Mouse (Mus musculus) gonadal fat pad, adult 2 months (tissue): ENCODE data around the gene Sh3glb1. TPM values are rescaled to one million over a fixed set of nuclear protein-coding genes. Genes with fewer than 3 reads are reported as not detected.

Source experiments
- DNase-seq: peaks from one replicate; pipeline ENCODE4 v3.0.0-alpha.2; 2012; ENCODE audit warnings: low read depth
- polyA plus RNA-seq: library from polyadenylated mRNA; depleted of rRNA; stranded (reverse); fragments of >200 nt; gene quantifications from 2 replicates; pipeline ENCODE4 v1.2.3, GENCODE M21; 2012

Gene Sh3glb1
- polyA plus RNA-seq, 1 experiment = 39.5 TPM

DNA sequence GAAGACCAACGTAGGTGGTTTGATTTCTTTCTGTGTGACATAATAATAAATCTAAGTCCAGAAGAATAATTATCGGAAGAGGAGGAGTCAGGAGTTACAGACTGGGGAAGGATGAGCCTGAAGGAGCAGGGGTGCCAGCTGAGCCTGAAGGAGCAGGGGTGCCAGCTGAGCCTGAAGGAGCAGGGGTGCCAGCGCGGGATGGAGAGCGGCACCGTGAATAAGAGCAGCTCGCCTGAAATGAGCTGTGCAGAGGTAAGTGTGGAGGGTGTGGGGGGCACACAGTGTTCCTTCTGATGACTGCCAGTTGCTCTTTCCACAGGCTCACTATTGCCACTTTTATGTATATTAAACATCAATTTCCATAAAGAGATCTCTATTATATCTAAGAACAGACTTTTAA lies 5.1 kb downstream of the Sh3glb1 start:
- DNase-seq = no peak

GRCm38 (mm10) chr3:144714606-144715005 lies 5.5 kb downstream of the Sh3glb1 start:
- DNase-seq = no peak

- no peak for DNase-seq
Measured at GRCm38 (mm10) chr3:144714126-144714525, 6.0 kb downstream of the Sh3glb1 start.

DNA sequence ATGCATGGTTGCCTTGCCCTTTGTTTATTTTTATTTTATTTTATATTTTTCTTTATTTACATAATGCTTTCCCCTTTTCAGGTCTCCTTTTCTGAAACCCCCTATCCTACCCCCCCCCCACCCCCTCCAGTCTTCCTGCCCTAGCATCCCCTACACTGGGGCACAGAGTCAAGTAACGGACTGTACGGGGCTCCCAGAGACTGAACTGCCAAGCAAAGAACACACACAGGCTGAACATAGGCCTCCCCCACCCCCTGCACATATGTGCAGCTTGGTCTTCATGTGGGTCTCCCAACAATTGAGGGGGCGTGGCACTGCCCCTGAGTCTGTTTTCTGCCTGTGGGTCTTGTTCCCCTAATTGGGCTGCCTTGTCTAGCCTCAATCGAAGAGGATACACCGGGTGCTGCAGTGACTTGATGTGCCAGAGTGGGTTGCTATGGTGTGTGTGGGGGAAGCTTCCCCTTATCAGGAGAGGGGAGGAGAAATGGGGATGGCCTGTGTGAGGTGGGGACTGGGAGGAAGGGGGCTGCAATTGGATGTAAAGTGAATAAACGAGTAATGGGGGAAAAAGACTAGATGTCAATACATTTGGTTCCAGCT lies 8.4 kb downstream of the Sh3glb1 start:
- DNase-seq = no peak

DNA sequence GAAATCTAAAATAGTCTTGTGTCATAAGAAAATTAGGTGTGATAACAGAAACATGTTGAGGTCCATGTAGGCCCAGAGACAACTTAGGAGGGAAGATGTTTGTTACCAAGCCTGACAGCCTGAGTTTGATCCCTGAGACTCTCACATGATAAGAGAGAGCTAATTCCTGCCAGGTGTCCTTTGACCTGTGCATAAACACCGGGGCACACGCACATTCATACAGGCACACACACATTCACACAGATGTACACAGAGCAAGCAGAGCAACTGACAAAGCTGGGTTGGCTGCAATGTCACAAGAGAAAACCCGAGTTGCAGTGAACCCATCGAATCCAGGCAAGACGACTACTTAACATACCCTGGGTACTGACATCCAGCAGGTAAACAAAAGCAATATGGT lies 11.5 kb downstream of the Sh3glb1 start:
- no peak for DNase-seq

DNA sequence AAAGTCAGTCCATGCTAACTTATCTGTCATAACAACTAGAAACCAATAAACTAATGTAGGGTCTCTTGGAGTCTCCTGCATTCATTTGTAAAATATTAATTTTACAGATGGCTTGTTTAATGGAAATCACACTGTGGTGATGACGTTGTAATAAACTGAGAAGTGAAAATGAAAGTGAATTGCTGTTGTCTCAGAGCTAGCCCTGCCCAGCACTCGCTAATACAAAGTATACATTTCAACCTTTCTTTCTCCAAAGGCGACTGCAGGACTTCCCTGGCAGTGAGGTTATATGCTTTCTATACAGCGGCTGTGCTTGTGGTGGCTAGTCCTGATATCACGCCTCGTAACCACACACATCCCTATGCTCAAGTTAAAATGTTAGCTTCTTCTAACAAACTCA lies 16.2 kb downstream of the Sh3glb1 start:
- no peak for DNase-seq

DNA sequence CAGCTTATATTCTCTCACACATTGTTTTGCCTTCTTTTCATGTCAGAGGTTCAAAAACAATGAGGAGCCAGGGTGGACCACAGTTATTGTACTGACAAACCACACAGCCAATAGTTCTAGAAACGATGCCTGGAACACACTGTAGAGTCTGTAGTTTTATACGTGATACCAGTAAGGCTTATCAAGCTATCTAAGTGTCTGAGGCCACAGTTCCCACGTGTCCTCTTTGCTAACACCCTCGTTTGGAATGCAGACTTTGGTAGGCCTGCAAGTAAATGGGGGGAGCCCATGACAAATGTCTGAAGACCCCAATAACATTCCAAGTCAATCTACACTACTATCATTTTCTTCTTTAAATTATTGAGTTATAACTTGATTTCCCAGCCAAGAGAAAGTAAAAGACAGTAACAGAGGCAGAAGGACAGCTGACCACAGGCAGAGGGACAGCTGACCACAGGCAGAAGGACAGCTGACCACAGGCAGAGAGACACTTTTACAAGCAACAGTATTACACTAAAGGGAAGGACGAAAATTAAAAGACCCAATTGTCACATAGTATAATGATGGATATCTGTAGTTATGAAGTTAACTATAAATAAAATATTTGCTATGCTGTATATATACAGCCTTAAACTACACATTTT lies 21.2 kb downstream of the Sh3glb1 start:
- DNase-seq = no peak

GRCm38 (mm10) chr3:144697942-144698341 lies 22.2 kb downstream of the Sh3glb1 start:
- DNase-seq = no peak

GRCm38 (mm10) chr3:144697154-144697553 lies 23.0 kb downstream of the Sh3glb1 start:
- DNase-seq = no peak

GRCm38 (mm10) chr3:144694941-144695340 lies 25.2 kb downstream of the Sh3glb1 start:
- DNase-seq = no peak

DNA sequence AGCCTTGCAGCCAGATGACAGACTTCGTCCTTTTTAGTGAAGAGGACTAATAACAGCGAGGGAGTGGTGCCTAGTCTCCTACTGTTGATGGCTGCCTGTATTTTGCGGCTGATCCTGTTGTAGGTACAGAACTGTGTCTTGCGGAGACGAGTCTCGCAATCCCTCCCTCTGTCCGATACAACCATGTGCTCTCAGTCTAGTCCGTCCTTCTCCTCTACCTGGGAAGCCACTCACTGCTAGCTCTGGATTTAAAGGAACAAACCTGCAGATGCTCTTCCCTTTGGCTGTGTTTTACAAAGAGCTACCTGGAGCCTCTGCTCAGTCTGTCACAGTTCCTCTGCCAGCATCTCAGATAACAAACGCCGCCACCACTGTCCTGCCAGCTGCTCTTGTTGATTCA lies 26.1 kb downstream of the Sh3glb1 start:
- DNase-seq = no peak

DNA sequence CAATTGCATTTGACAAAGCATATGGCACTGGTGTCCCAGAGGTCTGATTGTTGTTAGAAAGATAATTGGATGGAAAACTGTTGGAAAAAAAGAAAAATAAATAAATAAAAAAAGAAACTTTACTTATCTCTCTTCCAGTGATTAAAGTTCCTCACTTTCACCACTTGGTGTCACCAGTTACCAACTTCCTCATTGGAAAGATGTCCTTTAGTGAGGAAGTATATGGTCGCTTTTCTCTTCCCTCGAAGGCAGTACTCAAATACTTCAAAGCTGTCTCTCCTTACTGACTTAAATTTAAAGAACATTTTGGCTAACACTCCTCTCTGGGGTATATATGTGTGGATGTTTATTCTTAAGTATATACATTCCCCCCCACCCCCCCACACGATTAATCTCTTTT lies 28.1 kb downstream of the Sh3glb1 start:
- DNase-seq = no peak

GRCm38 (mm10) chr3:144689236-144689635 lies 30.9 kb downstream of the Sh3glb1 start:
- no peak for DNase-seq

GRCm38 (mm10) chr3:144688284-144688683 lies 31.9 kb downstream of the Sh3glb1 start:
- DNase-seq = no peak

DNA sequence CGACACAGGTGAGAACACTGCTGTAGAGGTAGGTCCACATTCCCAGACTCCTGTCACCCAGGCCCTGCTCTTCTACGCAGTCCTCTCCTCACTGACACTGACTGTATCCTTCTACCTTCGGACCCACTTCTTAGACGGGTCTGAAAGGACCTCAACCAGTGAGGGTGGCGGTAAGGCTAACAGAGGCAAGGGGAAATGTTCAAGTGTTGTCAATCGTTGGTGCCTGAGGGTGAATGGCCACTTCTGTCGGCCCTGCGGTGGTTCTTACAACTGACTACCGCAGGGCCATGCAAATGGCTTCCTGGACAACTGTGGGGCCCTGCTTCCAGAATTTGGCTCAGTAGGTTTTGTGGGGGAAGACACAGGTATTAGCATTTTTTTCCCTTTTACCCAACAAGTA lies 32.5 kb downstream of the Sh3glb1 start:
- no peak for DNase-seq

- DNase-seq = no peak
Measured at GRCm38 (mm10) chr3:144686146-144686545, 34.0 kb downstream of the Sh3glb1 start.

DNA sequence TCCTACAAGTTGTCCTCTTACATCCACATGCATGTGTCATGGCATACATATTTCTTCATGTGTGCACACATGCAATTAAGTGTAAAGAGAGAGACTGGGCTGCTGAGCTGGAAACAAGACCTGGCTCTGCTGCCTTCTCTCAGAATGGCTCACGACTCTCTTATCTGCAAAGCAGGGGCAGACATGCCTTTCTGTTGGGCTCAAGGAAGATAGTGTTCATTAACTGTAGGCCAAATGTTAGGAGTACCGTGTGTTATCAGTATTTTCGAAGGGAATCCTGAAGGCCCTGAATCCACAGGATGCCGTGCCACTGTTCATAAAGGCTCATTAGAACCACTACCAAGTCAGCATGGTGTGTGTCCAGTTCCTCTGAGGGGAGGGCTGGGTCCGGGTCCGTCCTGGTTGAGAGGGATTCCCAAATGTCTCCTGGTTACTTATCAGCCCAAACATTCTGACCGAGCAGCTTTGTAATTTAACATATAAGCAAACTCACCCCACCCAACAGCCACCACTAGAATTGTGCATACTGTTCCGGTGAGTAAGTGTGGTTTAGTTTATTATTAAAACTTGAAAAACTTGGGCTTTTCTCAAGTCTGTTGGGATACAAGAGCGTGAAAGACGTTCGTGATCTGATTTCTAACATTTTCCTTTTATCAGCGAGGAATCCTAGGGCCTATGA lies 36.9 kb downstream of the Sh3glb1 start:
- no peak for DNase-seq

GRCm38 (mm10) chr3:144681542-144681941 lies 38.6 kb downstream of the Sh3glb1 start:
- no peak for DNase-seq

DNA sequence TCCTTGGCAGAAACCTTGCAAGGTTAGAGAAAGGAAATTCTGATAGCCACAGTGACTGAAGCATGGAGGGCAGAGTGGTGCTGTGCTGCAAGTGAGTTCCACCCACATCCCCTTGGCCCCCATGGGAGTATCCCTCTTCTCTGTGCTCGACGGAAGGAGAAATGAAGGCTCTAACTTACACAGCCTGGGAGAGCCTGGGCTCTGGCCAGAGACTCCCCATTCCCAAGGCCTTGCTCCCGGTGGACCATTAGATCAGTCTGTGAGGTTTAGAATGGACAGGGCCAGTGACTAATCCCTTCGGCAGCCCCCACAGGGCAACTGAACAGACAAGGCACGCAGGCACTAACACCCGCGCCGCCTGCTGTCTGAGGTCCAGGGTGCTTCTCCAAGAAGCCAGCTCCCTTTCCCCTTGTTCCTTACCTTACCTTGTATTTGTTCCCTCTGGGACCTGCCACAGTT lies 40.4 kb downstream of the Sh3glb1 start:
- no peak for DNase-seq

DNA sequence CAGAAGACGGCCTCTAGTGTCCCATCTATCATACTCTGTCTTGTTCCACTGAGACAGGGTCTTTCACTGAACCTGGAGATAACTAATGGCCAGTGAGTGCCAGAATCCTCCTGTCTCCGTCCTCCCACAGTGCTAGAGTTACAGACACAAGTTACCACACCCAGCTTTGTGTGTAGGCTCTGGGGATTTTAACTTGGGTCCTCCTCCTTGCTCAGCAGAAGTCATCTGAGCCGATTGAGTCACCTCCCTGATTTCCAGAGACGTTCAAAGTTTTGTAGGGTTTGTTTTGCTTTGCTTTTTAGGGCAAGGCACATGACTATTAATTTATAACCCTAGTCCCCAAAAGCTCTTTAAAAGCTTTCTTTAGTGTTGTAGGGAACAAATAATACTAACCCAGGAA lies 41.0 kb downstream of the Sh3glb1 start:
- DNase-seq = no peak

- DNase-seq = no peak
Measured at GRCm38 (mm10) chr3:144677751-144678150, 42.4 kb downstream of the Sh3glb1 start.

- no peak for DNase-seq
Measured at GRCm38 (mm10) chr3:144676249-144676648, 43.9 kb downstream of the Sh3glb1 start.

DNA sequence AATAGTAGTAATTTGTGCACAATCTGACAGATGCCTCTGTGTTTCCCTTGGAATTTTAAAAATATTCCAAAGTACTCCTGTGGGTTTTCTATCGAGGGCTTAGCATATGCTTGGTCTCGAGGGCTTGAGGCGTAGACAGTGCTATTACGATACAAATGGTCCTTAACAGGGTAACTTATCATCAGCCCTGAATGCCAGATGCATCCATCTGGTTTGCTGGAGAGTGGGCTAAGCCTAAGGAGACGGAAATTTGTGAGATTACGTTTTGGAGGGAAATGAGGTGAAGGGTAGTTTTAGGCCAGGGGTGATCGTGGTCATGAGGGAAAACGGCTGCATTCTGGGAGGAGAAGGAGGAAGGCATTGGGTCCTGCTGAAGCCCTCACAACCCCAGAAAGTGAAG lies 48.1 kb downstream of the Sh3glb1 start:
- no peak for DNase-seq
